Mouse (Mus musculus): Measurements from ENCODE around the gene Fam43b.

- TF ChIP-seq CTCF (IDR thresholded peaks at IDR 0.05; ENCODE audit: low read depth) = no peak
- TF ChIP-seq EP300 (IDR thresholded peaks at IDR 0.05; ENCODE audit: low read depth) = no peak
Measured at GRCm38 (mm10) chr4:138407479-138408194, 11.3 kb upstream of the Fam43b start.
